In genomic region chr12:100391890-100392289, GRCm38 (mm10) we compare ENCODE assay signal across 12 mouse cellular contexts.
DNase-seq lines count a peak whose midpoint lies in the region; ATAC-seq and TF ChIP-seq lines count a peak whose summit lies in the region.
"Had no signal": no experiment of that assay in that cellular context is flagged by ENCODE, and none has a peak within 500 bp of the region (broad histone marks: within the 10 kb centered on the region; RNA-seq: fewer than 3 reads in every experiment).

No protein-coding gene starts in this region.

- H3K4me3 ChIP-seq in forebrain, postnatal 0 days (ENCODE audit: low read depth, low read length), result no peak overlapping the region
- no peak overlapping the region for H3K4me3 ChIP-seq in forebrain, embryonic 10.5 days
- H3K4me3 ChIP-seq in liver, postnatal 0 days (ENCODE audit: low read depth, low read length), result no peak overlapping the region
- H3K4me3 ChIP-seq in limb, embryonic 14.5 days (replicated peaks; ENCODE audit: low read length), result no peak overlapping the region
- H3K4me3 ChIP-seq: embryonic facial prominence, embryonic 13.5 days; heart, adult 2 months; stomach, embryonic 15.5 days had no signal

- no peak overlapping the region for H3K9ac ChIP-seq in forebrain, postnatal 0 days
- H3K9ac ChIP-seq in liver, postnatal 0 days (replicated peaks), result no peak overlapping the region
- no peak overlapping the region for H3K9ac ChIP-seq in limb, embryonic 14.5 days (ENCODE audit: low read depth, low read length, severe bottlenecking)
- H3K9ac ChIP-seq: embryonic facial prominence, embryonic 13.5 days; stomach, embryonic 15.5 days had no signal

- H3K4me2 ChIP-seq in forebrain, postnatal 0 days (ENCODE audit: low read depth), result no peak overlapping the region
- H3K4me2 ChIP-seq in liver, postnatal 0 days (ENCODE audit: low read depth, low read length), result no peak overlapping the region
- no peak overlapping the region for H3K4me2 ChIP-seq in limb, embryonic 14.5 days (replicated peaks; ENCODE audit: low read depth, low read length, severe bottlenecking)
- H3K4me2 ChIP-seq: embryonic facial prominence, embryonic 13.5 days; stomach, embryonic 15.5 days had no signal

- peaks cover 16% of the 10 kb centered on the region for H3K36me3 ChIP-seq in forebrain, postnatal 0 days (ENCODE audit: insufficient read depth)
- H3K36me3 ChIP-seq in forebrain, embryonic 10.5 days (replicated peaks), result peaks cover 57% of the 10 kb centered on the region
- 0 out of 2 replicates have a peak, but pooled peaks cover 3% of the 10 kb centered on the region for H3K36me3 ChIP-seq in liver, postnatal 0 days (replicated peaks; ENCODE audit: insufficient read depth, low read length)
- peaks cover 41% of the 10 kb centered on the region for H3K36me3 ChIP-seq in limb, embryonic 14.5 days (ENCODE audit: control insufficient read depth, insufficient read depth, low read length)
- H3K36me3 ChIP-seq: stomach, embryonic 15.5 days had no signal

- no peak for TF ChIP-seq EP300 in liver, postnatal 0 days (IDR thresholded peaks at IDR 0.05; ENCODE audit: low read depth)

- ATAC-seq in forebrain, postnatal 0 days, result 0 out of 2 replicates have a peak, but pooled peaks have one; percentile 17
- ATAC-seq in liver, postnatal 0 days, result peak; percentile 31; the same call in 1 of the 2 replicates
- ATAC-seq in limb, embryonic 14.5 days (ENCODE audit: low FRiP score, low read depth), result peak; percentile 37; the same call in 1 of the 2 replicates

- no peak for TF ChIP-seq POLR2A in limb, embryonic 14.5 days (IDR thresholded peaks at IDR 0.05; ENCODE audit: borderline replicate concordance, extremely low read depth, insufficient read depth, insufficient read length)

- DNase-seq in forebrain, postnatal 0 days, result no peak
- DNase-seq in forebrain, embryonic 10.5 days (ENCODE audit: extremely low spot score, low spot score), result no peak
- no peak for DNase-seq in liver, postnatal 0 days
- no peak for DNase-seq in liver
- peak; percentile 39 for DNase-seq in cerebellum, adult 8-10 months
- no peak for DNase-seq in limb, embryonic 14.5 days (ENCODE audit: low spot score)
- no peak for DNase-seq in thymus, postnatal 0 days (ENCODE audit: low spot score)
- no peak for DNase-seq in kidney, postnatal 25 days
- DNase-seq: B cell, adult 2 months; heart, adult 2 months had no signal

- H3K9me3 ChIP-seq in forebrain, postnatal 0 days (ENCODE audit: low read length), result no peaks in the 10 kb centered on the region
- no peaks in the 10 kb centered on the region for H3K9me3 ChIP-seq in forebrain, embryonic 10.5 days
- H3K9me3 ChIP-seq in liver, postnatal 0 days (ENCODE audit: low read length), result no peaks in the 10 kb centered on the region
- no peaks in the 10 kb centered on the region for H3K9me3 ChIP-seq in limb, embryonic 14.5 days (ENCODE audit: control insufficient read depth, low read length)
- H3K9me3 ChIP-seq: embryonic facial prominence, embryonic 13.5 days; stomach, embryonic 15.5 days had no signal

- H3K4me1 ChIP-seq in forebrain, postnatal 0 days (ENCODE audit: insufficient read depth), result no peaks in the 10 kb centered on the region; the same call in 1 of the 2 replicates
- H3K4me1 ChIP-seq in forebrain, embryonic 10.5 days, result peaks cover 10% of the 10 kb centered on the region
- no peaks in the 10 kb centered on the region for H3K4me1 ChIP-seq in liver, postnatal 0 days (ENCODE audit: insufficient read depth)
- no peaks in the 10 kb centered on the region for H3K4me1 ChIP-seq in limb, embryonic 14.5 days (ENCODE audit: control insufficient read depth, insufficient read depth, low read length)
- H3K4me1 ChIP-seq: stomach, embryonic 15.5 days had no signal

- H3K27me3 ChIP-seq in forebrain, postnatal 0 days (ENCODE audit: insufficient read depth, low read length), result no peaks in the 10 kb centered on the region
- H3K27me3 ChIP-seq in forebrain, embryonic 10.5 days (ENCODE audit: poor library complexity, severe bottlenecking), result no peaks in the 10 kb centered on the region
- H3K27me3 ChIP-seq in liver, postnatal 0 days (ENCODE audit: insufficient read depth, low read length), result no peaks in the 10 kb centered on the region
- H3K27me3 ChIP-seq in limb, embryonic 14.5 days (ENCODE audit: control insufficient read depth, insufficient read depth, low read length), result no peaks in the 10 kb centered on the region
- H3K27me3 ChIP-seq: embryonic facial prominence, embryonic 13.5 days; stomach, embryonic 15.5 days had no signal

- TF ChIP-seq CTCF in forebrain, postnatal 0 days (IDR thresholded peaks at IDR 0.05; ENCODE audit: low read depth), result no peak
- no peak for TF ChIP-seq CTCF in liver, postnatal 0 days (IDR thresholded peaks at IDR 0.05; ENCODE audit: low read depth)

- WGBS in forebrain, postnatal 0 days, result 65% methylated on average over 9 of the region's 9 CpGs
- WGBS in forebrain, embryonic 10.5 days, result 89% methylated on average over 9 of the region's 9 CpGs
- WGBS in liver, postnatal 0 days (ENCODE audit: insufficient replicate concordance), result 69% methylated on average over 9 of the region's 9 CpGs
- 83% methylated on average over 9 of the region's 9 CpGs for WGBS in limb, embryonic 14.5 days

- H3K27ac ChIP-seq in forebrain, postnatal 0 days (ENCODE audit: low read depth, low read length), result no peak overlapping the region
- no peak overlapping the region for H3K27ac ChIP-seq in forebrain, embryonic 10.5 days
- H3K27ac ChIP-seq in liver, postnatal 0 days (ENCODE audit: low read depth), result no peak overlapping the region
- H3K27ac ChIP-seq in limb, embryonic 14.5 days (replicated peaks; ENCODE audit: low read depth, low read length), result no peak overlapping the region
- H3K27ac ChIP-seq: embryonic facial prominence, embryonic 13.5 days; heart, adult 2 months; stomach, embryonic 15.5 days had no signal
